Mouse (Mus musculus) ES-Bruce4 (cell line): ENCODE data around the gene Nelfe.

ENCODE experiments used
- CTCF ChIP-seq: IDR thresholded peaks from one replicate; pipeline ENCODE4 v1.8.1; 2011; ENCODE audit warnings: low read depth, low read length
- EP300 ChIP-seq: IDR thresholded peaks from 2 replicates; pipeline ENCODE4 v1.6.1; 2011; ENCODE audit warnings: low read depth, low read length; ENCODE audit not compliant: insufficient read depth
- POLR2A ChIP-seq: IDR thresholded peaks from one replicate; pipeline ENCODE4 v1.8.1; 2011; ENCODE audit warnings: low read length; ENCODE audit not compliant: insufficient read depth

DNA sequence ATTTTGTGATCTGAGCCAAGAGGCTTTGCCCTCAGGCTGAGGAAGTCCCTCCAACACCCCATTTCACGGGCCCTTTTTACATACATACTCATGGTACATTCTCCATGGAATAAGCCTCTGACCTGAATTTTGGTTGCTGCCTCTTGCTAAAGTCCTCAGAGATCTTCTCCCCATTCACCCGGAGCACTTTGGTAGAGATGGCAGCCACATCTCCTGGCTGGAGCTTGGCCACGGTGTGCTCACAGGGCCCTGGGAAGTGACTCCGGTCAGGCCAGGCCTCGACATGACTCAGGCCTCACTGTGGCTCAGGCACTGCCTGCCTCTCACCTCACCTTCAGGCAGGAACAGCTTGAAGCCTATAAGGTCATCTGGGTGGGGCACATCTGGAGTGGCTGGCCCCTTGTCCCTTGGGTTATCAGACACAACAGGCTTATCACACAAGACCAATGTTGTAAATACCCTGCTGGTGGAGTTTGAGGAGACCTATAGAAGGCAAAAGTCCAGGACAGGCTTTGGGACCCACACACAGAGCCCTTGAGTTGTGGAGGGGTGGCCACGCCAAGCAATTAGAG lies 9.4 kb upstream of the Nelfe start:
- TF ChIP-seq POLR2A (no peak), CTCF (no peak), EP300 (no peak)
